Mouse (Mus musculus): ENCODE results near the gene Epha7. TPM values are rescaled to one million over a fixed set of nuclear protein-coding genes. Genes with fewer than 3 reads are reported as not detected.

The Epha7 gene
- total RNA-seq, 2 experiments from 2014 or later, result 1.6 to 2.4 TPM

GRCm38 (mm10) chr4:28910127-28910526 is 97.2 kb downstream of the Epha7 start:
- TF ChIP-seq CTCF (IDR thresholded peaks at IDR 0.05), result no peak
- DNase-seq, result no peak
- intact Hi-C loops (cut with DNase I), result no loop called here
- Histone ChIP-seq H3K4me3 (no peak overlapping the region; the same call in 1 of the 2 replicates), H3K27ac (no peak overlapping the region)

- Histone ChIP-seq H3K27ac (no peak overlapping the region), H3K4me3 (no peak overlapping the region)
- TF ChIP-seq CTCF (IDR thresholded peaks at IDR 0.05), result no peak
- intact Hi-C loops (cut with DNase I), result no loop called here
- DNase-seq, result no peak
Observed at GRCm38 (mm10) chr4:28912028-28912427, 99.1 kb downstream of the Epha7 start.

- no peak for DNase-seq
- no peak overlapping the region for H3K27ac ChIP-seq
- no peak for TF ChIP-seq CTCF (IDR thresholded peaks at IDR 0.05)
- no peak overlapping the region for H3K4me3 ChIP-seq
- intact Hi-C loops (cut with DNase I), result no loop called here
Observed at GRCm38 (mm10) chr4:28913613-28914012, 100.7 kb downstream of the Epha7 start.

GRCm38 (mm10) chr4:28920645-28921044 is 107.7 kb downstream of the Epha7 start:
- no peak overlapping the region for H3K27ac ChIP-seq
- no peak for DNase-seq
- TF ChIP-seq CTCF (IDR thresholded peaks at IDR 0.05), result no peak
- intact Hi-C loops (cut with DNase I), result no loop called here
- no peak overlapping the region for H3K4me3 ChIP-seq

- no peak for TF ChIP-seq CTCF (IDR thresholded peaks at IDR 0.05)
- Histone ChIP-seq H3K4me3 (no peak overlapping the region), H3K27ac (no peak overlapping the region)
- DNase-seq, result no peak
- intact Hi-C loops (cut with DNase I), result no loop called here
Observed at GRCm38 (mm10) chr4:28926072-28926471, 113.1 kb downstream of the Epha7 start.

- no peak overlapping the region for H3K27ac ChIP-seq
- DNase-seq, result no peak
- no peak for TF ChIP-seq CTCF (IDR thresholded peaks at IDR 0.05)
- H3K4me3 ChIP-seq, result no peak overlapping the region
- intact Hi-C loops (cut with DNase I), result no loop called here
Observed at GRCm38 (mm10) chr4:28933431-28933830, 120.5 kb downstream of the Epha7 start.

- no peak for DNase-seq
- TF ChIP-seq CTCF (IDR thresholded peaks at IDR 0.05), result no peak
- Histone ChIP-seq H3K4me3 (no peak overlapping the region; the same call in 1 of the 2 replicates), H3K27ac (no peak overlapping the region)
- intact Hi-C loops (cut with DNase I), result no loop called here
Observed at GRCm38 (mm10) chr4:28934802-28935201, 121.9 kb downstream of the Epha7 start.

GRCm38 (mm10) chr4:28935567-28935966 is 122.6 kb downstream of the Epha7 start:
- no peak overlapping the region for H3K4me3 ChIP-seq
- H3K27ac ChIP-seq, result no peak overlapping the region
- intact Hi-C loops (cut with DNase I), result no loop called here
- DNase-seq, result no peak
- no peak for TF ChIP-seq CTCF (IDR thresholded peaks at IDR 0.05)

GRCm38 (mm10) chr4:28940710-28941109 is 127.8 kb downstream of the Epha7 start:
- Histone ChIP-seq H3K4me3 (no peak overlapping the region), H3K27ac (no peak overlapping the region)
- no peak for DNase-seq
- TF ChIP-seq CTCF (IDR thresholded peaks at IDR 0.05), result no peak
- intact Hi-C loops (cut with DNase I), result no loop called here

- Histone ChIP-seq H3K27ac (no peak overlapping the region), H3K4me3 (no peak overlapping the region)
- intact Hi-C loops (cut with DNase I), result no loop called here
- no peak for DNase-seq
- TF ChIP-seq CTCF (IDR thresholded peaks at IDR 0.05), result no peak
Observed at GRCm38 (mm10) chr4:28944237-28944636, 131.3 kb downstream of the Epha7 start.

GRCm38 (mm10) chr4:28960889-28961560 is 148.1 kb downstream of the Epha7 start:
- no peak overlapping the region for H3K27ac ChIP-seq
- intact Hi-C loops (cut with DNase I), result no loop called here
- no peak overlapping the region for H3K4me3 ChIP-seq
- DNase-seq, result no peak
- TF ChIP-seq CTCF (IDR thresholded peaks at IDR 0.05), result no peak

- DNase-seq, result no peak
- Histone ChIP-seq H3K27ac (no peak overlapping the region), H3K4me3 (no peak overlapping the region)
- intact Hi-C loops (cut with DNase I), result no loop called here
- TF ChIP-seq CTCF (IDR thresholded peaks at IDR 0.05), result no peak
Observed at GRCm38 (mm10) chr4:28967584-28968315, 154.8 kb downstream of the Epha7 start.

GRCm38 (mm10) chr4:28998462-28999286 is 185.7 kb downstream of the Epha7 start:
- TF ChIP-seq CTCF (IDR thresholded peaks at IDR 0.05), result no peak
- no peak overlapping the region for H3K27ac ChIP-seq

More at GRCm38 (mm10) chr4:28998462-28999286, 185.7 kb downstream of the Epha7 start:
- intact Hi-C loops (cut with DNase I), result no loop called here
- no peak for DNase-seq
- no peak overlapping the region for H3K4me3 ChIP-seq

Measured in gastrocnemius, adult 2 months (tissue).